Comparison of ENCODE assay signal across 13 mouse cellular contexts in genomic region chr10:58479954-58480490, GRCm38 (mm10).
"Had no signal": no experiment of that assay in that cellular context is flagged by ENCODE, and none has a peak within 500 bp of the region (broad histone marks: within the 10 kb centered on the region; RNA-seq: fewer than 3 reads in every experiment).

No protein-coding gene starts in this region.

- ATAC-seq: lung, postnatal 0 days; midbrain, embryonic 13.5 days had no signal

- H3K9me3 ChIP-seq: limb, embryonic 10.5 days; liver, embryonic 15.5 days; midbrain, embryonic 13.5 days had no signal

- H3K4me2 ChIP-seq: liver, embryonic 11.5 days; liver, embryonic 15.5 days; midbrain, embryonic 13.5 days had no signal

- H3K27me3 ChIP-seq: liver, embryonic 15.5 days; midbrain, embryonic 13.5 days had no signal

- H3K9ac ChIP-seq: liver, embryonic 15.5 days; midbrain, embryonic 13.5 days had no signal

- H3K4me3 ChIP-seq: limb, embryonic 10.5 days; liver, embryonic 15.5 days; midbrain, embryonic 13.5 days had no signal

- H3K27ac ChIP-seq: limb, embryonic 10.5 days; liver, embryonic 15.5 days; midbrain, embryonic 13.5 days had no signal

- H3K4me1 ChIP-seq: limb, embryonic 10.5 days; liver, embryonic 15.5 days; midbrain, embryonic 13.5 days had no signal

- DNase-seq: kidney, adult 18-20 months; kidney, postnatal 14 days; layer of hippocampus, adult 9-11 months; lung, adult 2 months; lung, postnatal 36 days; right cerebral cortex, postnatal 4 days; spleen, adult 18-20 months; thymus, postnatal 4 days had no signal
